Mouse (Mus musculus) embryonic fibroblast, embryonic 13.5 days (primary cell): ENCODE data around the gene Upb1. TPM values are rescaled to one million over a fixed set of nuclear protein-coding genes. Genes with fewer than 3 reads are reported as not detected.
A peak's percentile ranks its signal among the peaks of the same experiment; 100 is the strongest.
"Not testable (repeated sequence)": the region's sequence is repeated elsewhere in the genome, so short reads cannot be mapped to it uniquely, and the experiment has no call there.

Source experiments
- H3K27ac ChIP-seq: 2 replicates; pipeline ENCODE4 v1.5.1; 2012; ENCODE audit warnings: low read length, control low read depth, inconsistent platforms; ENCODE audit not compliant: insufficient read depth
- H3K4me1 ChIP-seq: 2 replicates; pipeline ENCODE4 v1.6.1; 2011; ENCODE audit warnings: low read length; ENCODE audit not compliant: control insufficient read depth, insufficient read depth
- H3K4me3 ChIP-seq: 2 replicates; pipeline ENCODE4 v1.5.1; 2011; ENCODE audit warnings: mild to moderate bottlenecking, control low read depth, low read length; ENCODE audit not compliant: insufficient read depth
- CTCF ChIP-seq: IDR thresholded peaks from 2 replicates; pipeline ENCODE4 v1.5.1; 2011; ENCODE audit warnings: mild to moderate bottlenecking, control low read depth, low read length, moderate library complexity, borderline replicate concordance; ENCODE audit not compliant: insufficient read depth
- POLR2A ChIP-seq: IDR thresholded peaks from 2 replicates; pipeline ENCODE4 v1.6.1; 2011; ENCODE audit warnings: low read depth, mild to moderate bottlenecking, control low read depth, low read length, moderate library complexity
- polyA plus RNA-seq: library from polyadenylated mRNA; stranded (reverse); fragments of >200 nt; gene quantifications from 2 replicates; pipeline ENCODE4 v1.2.4, GENCODE M21; 2011; ENCODE audit warnings: low read depth; ENCODE audit not compliant: missing spikeins, insufficient read length

The Upb1 gene
- polyA plus RNA-seq, 1 experiment, result not detected

DNA sequence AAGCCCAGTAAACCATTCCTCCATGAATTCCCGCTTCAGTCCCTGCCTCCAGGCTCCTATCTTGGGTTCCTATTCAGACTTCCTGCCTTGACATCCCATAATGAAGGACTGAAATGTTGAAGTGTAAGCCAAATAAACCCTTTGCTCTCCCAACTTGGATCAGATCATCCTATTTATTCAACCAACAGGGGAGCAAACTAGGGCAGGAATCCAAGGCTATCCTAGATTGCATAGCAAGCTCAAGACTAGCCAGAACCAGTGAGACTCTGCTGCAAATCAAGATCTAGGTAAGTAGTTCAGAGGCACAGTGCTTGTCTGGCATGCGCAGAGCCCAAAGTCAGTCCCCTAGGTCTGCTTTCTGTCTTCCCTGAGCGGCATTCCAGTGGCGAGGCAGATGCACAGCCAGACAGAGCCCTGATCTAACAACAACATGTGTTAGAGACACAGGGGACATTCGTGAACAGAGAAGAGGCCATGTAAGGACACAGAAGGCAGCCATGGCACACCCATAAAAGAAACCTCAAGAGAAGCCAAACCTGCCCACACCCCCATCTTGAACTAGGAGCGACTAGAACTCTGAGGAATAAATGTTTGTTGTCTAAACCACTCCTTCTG, 48.0 kb downstream of the Upb1 start:
- TF ChIP-seq CTCF (no peak), POLR2A (no peak)
- Histone ChIP-seq H3K4me3 (no peak overlapping the region), H3K4me1 (peaks cover 3% of the 10 kb centered on the region), H3K27ac (no peak overlapping the region)

- TF ChIP-seq POLR2A, result no peak
- TF ChIP-seq CTCF, result no peak
- peaks cover 3% of the 10 kb centered on the region for H3K4me1 ChIP-seq
- H3K27ac ChIP-seq, result no peak overlapping the region
- H3K4me3 ChIP-seq, result no peak overlapping the region
Observed at GRCm38 (mm10) chr10:75450331-75450730, 49.4 kb downstream of the Upb1 start.

DNA sequence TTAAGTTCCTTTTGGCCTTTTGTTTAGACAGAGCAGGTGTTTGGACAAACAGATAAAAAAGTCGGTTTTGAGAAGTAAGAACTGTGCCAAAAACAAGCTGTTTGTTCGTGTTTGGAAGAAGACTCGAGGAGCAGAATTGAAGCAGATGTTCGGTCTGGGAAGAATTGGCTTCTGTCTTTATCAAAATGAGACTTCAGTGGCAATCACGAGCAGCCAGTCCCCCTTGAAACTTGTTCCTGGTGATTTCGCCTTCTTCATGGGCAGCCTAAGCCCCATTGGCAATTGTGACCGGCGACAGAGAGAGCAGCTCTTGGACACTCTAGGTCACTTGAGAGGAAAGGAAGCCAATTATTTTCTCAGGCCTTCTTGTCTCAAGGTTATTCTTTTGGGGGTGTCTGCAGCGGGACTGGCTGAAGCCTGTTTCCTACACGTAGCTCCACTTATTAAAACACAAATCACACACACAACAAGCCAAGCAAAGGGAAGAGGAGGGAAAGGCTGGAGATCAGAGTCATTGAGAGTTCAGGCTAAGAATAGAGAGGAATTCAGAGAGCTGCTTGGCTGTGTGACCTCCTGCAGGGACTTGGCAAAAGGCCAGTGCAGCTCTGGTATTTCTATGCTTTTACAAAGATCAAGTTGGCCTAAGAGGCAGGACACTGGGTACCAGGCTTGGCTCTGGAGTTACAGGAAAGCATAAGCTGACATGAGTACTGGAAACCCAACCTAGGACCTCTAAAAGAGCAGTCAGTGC, 50.3 kb downstream of the Upb1 start:
- Histone ChIP-seq H3K4me3 (no peak overlapping the region), H3K27ac (no peak overlapping the region), H3K4me1 (peaks cover 3% of the 10 kb centered on the region)
- no peak for TF ChIP-seq POLR2A
- TF ChIP-seq CTCF, result no peak

- not testable (repeated sequence) for H3K27ac ChIP-seq, H3K4me1 ChIP-seq
Observed at GRCm38 (mm10) chr10:75456061-75456831, 55.3 kb downstream of the Upb1 start.

GRCm38 (mm10) chr10:75457852-75458251, 56.9 kb downstream of the Upb1 start:
- Histone ChIP-seq H3K4me3 (no peak overlapping the region), H3K27ac (no peak overlapping the region), H3K4me1 (no peaks in the 10 kb centered on the region; the same call in 1 of the 2 replicates)
- TF ChIP-seq CTCF, result no peak
- TF ChIP-seq POLR2A, result no peak

More at GRCm38 (mm10) chr10:75456061-75456831, 55.3 kb downstream of the Upb1 start:
- H3K4me3 ChIP-seq, result not testable (repeated sequence)

DNA sequence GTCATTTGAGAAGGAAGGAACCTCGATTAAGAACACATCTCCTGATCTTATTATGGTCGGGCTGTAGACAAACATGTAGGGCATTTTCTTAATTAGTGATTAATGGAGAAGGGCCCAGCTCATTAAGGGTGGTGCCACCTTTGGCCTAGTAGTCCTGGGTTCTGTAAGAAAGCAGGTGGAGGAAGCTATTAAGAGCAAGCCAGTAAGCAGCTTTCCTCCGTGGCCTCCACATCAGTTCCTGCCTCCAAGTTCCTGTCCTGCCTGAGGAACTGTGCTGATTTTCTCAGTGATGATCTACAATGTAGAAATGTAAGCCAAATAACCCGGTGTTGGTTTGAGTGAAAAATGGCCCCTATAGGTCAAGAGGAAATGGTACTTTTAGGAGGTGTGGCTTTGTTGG, 57.4 kb downstream of the Upb1 start:
- Histone ChIP-seq H3K4me1 (no peaks in the 10 kb centered on the region; the same call in 1 of the 2 replicates), H3K27ac (no peak overlapping the region), H3K4me3 (no peak overlapping the region)
- TF ChIP-seq CTCF, result no peak
- TF ChIP-seq POLR2A, result no peak

DNA sequence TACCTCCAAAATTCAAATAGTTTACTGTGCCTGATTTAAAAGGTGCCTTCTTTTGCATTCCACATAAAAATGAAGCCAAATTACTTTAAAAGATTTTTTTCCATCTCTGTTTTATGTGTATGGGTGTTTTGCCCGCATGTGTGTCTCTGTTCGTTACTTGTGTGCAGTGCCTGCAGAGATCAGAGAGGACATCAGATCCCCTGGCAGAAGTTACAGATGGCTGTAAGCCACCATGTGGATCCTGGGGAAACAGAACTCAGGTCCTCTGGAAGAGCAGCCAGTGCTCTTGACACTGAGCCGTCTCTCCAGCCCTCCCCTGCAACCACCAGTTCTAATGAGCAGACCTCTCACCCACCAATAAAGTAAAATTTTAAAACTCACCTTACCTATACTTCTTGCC, 61.8 kb downstream of the Upb1 start:
- no peak for TF ChIP-seq CTCF
- no peak for TF ChIP-seq POLR2A
- H3K4me1 ChIP-seq, result peaks cover 7% of the 10 kb centered on the region
- no peak overlapping the region for H3K27ac ChIP-seq
- no peak overlapping the region for H3K4me3 ChIP-seq

- H3K4me3 ChIP-seq, result no peak overlapping the region
- H3K4me1 ChIP-seq, result peaks cover 7% of the 10 kb centered on the region
- no peak for TF ChIP-seq POLR2A
- H3K27ac ChIP-seq, result peak overlapping the region; percentile 39
Observed at GRCm38 (mm10) chr10:75465781-75466550, 65.1 kb downstream of the Upb1 start.

GRCm38 (mm10) chr10:75473411-75473810, 72.5 kb downstream of the Upb1 start:
- no peaks in the 10 kb centered on the region for H3K4me1 ChIP-seq
- no peak overlapping the region for H3K4me3 ChIP-seq
- H3K27ac ChIP-seq, result no peak overlapping the region
- TF ChIP-seq POLR2A (no peak), CTCF (no peak)
